Mouse (Mus musculus) heart, postnatal 10 days (tissue): Measurements from ENCODE around the gene Sipa1l1. TPM values are rescaled to one million over a fixed set of nuclear protein-coding genes. Genes with fewer than 3 reads are reported as not detected.

ENCODE experiments used
- DNase-seq, 2 experiments: peaks; one replicate each; pipeline ENCODE4 v3.0.0; 2021
- intact Hi-C: fragments of 180-260 bp; cut with DNase I; formaldehyde crosslinking; loops from one replicate; pipeline ENCODE4 v1.15.1; 2025
- total RNA-seq, 2 experiments: library from RNA; stranded (reverse); gene quantifications; 2 replicates each; pipeline ENCODE4 v1.2.3; 2021

Sipa1l1 gene
- total RNA-seq, 2 experiments from 2014 or later = 19.4 to 19.9 TPM

- no peak for DNase-seq
- intact Hi-C loops = no loop called here
Observed at GRCm38 (mm10) chr12:82324621-82325020, 155.5 kb downstream of the Sipa1l1 start.

GRCm38 (mm10) chr12:82325502-82325901 is 156.4 kb downstream of the Sipa1l1 start:
- DNase-seq = no peak
- intact Hi-C loops = no loop called here

GRCm38 (mm10) chr12:82326438-82326837 is 157.3 kb downstream of the Sipa1l1 start:
- intact Hi-C loops = no loop called here
- no peak for DNase-seq

GRCm38 (mm10) chr12:82328112-82328511 is 159.0 kb downstream of the Sipa1l1 start:
- no peak for DNase-seq
- intact Hi-C loops = no loop called here

GRCm38 (mm10) chr12:82332836-82333614 is 163.9 kb downstream of the Sipa1l1 start:
- DNase-seq = no peak
- intact Hi-C loops = no loop called here

GRCm38 (mm10) chr12:82333999-82334398 is 164.9 kb downstream of the Sipa1l1 start:
- DNase-seq = no peak
- intact Hi-C loops = no loop called here

- no peak for DNase-seq
- intact Hi-C loops = no loop called here
Observed at GRCm38 (mm10) chr12:82334550-82334949, 165.4 kb downstream of the Sipa1l1 start.

GRCm38 (mm10) chr12:82335095-82335494 is 166.0 kb downstream of the Sipa1l1 start:
- no peak for DNase-seq
- intact Hi-C loops = no loop called here

- no peak for DNase-seq
- intact Hi-C loops = no loop called here
Observed at GRCm38 (mm10) chr12:82338550-82338949, 169.4 kb downstream of the Sipa1l1 start.

- intact Hi-C loops = no loop called here
- peak; percentile 31 to 42 for DNase-seq
Observed at GRCm38 (mm10) chr12:82339221-82339861, 170.2 kb downstream of the Sipa1l1 start.

GRCm38 (mm10) chr12:82340196-82340918 is 171.2 kb downstream of the Sipa1l1 start:
- intact Hi-C loops = no loop called here
- no peak for DNase-seq

GRCm38 (mm10) chr12:82341181-82341580 is 172.1 kb downstream of the Sipa1l1 start:
- no peak for DNase-seq

GRCm38 (mm10) chr12:82341696-82342095 is 172.6 kb downstream of the Sipa1l1 start:
- no peak for DNase-seq
- intact Hi-C loops = no loop called here

More at GRCm38 (mm10) chr12:82341181-82341580, 172.1 kb downstream of the Sipa1l1 start:
- intact Hi-C loops = no loop called here

GRCm38 (mm10) chr12:82350082-82350481 is 181.0 kb downstream of the Sipa1l1 start:
- DNase-seq = no peak
- intact Hi-C loops = no loop called here

- DNase-seq = peak; percentile 16 to 24
- intact Hi-C loops = no loop called here
Observed at GRCm38 (mm10) chr12:82350891-82351290, 181.8 kb downstream of the Sipa1l1 start.

GRCm38 (mm10) chr12:82353660-82354059 is 184.5 kb downstream of the Sipa1l1 start:
- intact Hi-C loops = no loop called here

GRCm38 (mm10) chr12:82355419-82356149 is 186.5 kb downstream of the Sipa1l1 start:
- intact Hi-C loops = no loop called here
- no peak for DNase-seq

More at GRCm38 (mm10) chr12:82353660-82354059, 184.5 kb downstream of the Sipa1l1 start:
- no peak for DNase-seq

GRCm38 (mm10) chr12:82356476-82356875 is 187.4 kb downstream of the Sipa1l1 start:
- intact Hi-C loops = no loop called here
- DNase-seq = no peak

- intact Hi-C loops = no loop called here
- no peak for DNase-seq
Observed at GRCm38 (mm10) chr12:82357431-82357830, 188.3 kb downstream of the Sipa1l1 start.

- DNase-seq = no peak
- intact Hi-C loops = no loop called here
Observed at GRCm38 (mm10) chr12:82362796-82363195, 193.7 kb downstream of the Sipa1l1 start.

GRCm38 (mm10) chr12:82364186-82364585 is 195.1 kb downstream of the Sipa1l1 start:
- intact Hi-C loops = no loop called here
- DNase-seq = no peak
